Mouse (Mus musculus): ENCODE data around the gene Deaf1.
"Not testable (repeated sequence)": the region's sequence is repeated elsewhere in the genome, so short reads cannot be mapped to it uniquely, and the experiment has no call there.

Deaf1 gene

GRCm38 (mm10) chr7:141261480-141261879 lies 66.0 kb downstream of the Deaf1 start:
- no peak for DNase-seq

- no peak for DNase-seq
Measured at GRCm38 (mm10) chr7:141256159-141256558, 71.3 kb downstream of the Deaf1 start.

GRCm38 (mm10) chr7:141250486-141250885 lies 77.0 kb downstream of the Deaf1 start:
- DNase-seq, result not testable (repeated sequence)

Measured in layer of hippocampus, adult 9-11 months (tissue).